Mouse (Mus musculus) cerebellum, postnatal 4 days (tissue): Measurements from ENCODE around the gene Ctdspl.

Experiments used
- DNase-seq, 2 experiments: peaks; one replicate each; pipeline ENCODE4 v3.0.0; 2022; ENCODE audit warnings: low spot score in 2 of 2, mixed read lengths in 1 of 2

Gene Ctdspl

DNA sequence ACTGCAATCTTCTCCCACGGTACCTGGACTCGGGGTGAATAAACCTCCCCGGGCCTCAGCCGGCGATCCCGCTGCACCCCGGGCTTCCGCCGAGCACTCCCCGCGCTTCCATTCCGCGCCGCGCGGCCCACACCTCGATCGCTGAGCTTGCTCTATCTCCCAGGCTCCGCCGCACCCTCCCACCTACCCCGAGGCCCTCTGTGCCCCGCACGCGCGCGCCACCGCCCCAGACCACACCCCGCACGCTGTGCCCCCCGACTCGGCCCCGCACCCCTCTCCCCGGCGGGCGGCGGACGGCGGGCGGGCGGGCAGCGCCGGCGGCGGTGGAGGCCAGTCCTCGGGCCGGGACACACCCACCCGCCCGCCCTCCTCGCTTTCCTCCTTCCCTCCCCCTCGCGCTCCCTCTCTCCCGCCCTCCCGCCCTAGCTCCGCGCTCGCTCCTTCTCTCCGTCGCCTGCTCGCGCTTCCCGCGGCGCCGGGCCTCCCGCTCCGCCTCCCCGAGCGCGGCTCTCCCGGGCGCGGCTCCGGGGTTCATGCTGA lies at the start of gene Ctdspl:
TSS of gene Ctdspl (plus strand) at position 343 of the 540 bp plus-strand sequence.
- peak in 1 of 2 experiments; percentile 47 for DNase-seq

DNA sequence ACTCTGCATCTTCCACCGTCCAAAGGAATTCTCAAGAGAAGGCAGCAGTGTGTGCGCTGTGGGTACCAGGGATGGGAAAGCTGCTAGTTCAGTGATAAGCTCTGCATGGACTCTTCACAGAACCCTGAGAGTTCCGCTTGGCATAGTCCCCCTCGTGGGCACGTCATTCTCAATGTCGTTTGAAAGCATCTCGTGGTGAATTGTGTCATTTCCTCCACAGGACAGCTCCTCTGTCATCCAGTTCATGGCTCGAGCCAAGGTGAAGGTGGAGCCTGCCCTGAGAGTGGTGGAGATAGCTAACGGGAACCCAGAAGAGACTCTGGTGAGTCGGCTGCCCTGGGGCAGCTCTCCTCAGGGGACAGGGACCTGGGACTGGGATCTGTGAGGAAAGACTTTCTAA lies 49.4 kb upstream of the Ctdspl start:
- DNase-seq = no peak

- no peak for DNase-seq
These were observed 48.8 kb upstream of the Ctdspl start for GRCm38 (mm10) chr9:118877365-118878008.

GRCm38 (mm10) chr9:118878596-118878995 lies 47.7 kb upstream of the Ctdspl start:
- no peak for DNase-seq

DNA sequence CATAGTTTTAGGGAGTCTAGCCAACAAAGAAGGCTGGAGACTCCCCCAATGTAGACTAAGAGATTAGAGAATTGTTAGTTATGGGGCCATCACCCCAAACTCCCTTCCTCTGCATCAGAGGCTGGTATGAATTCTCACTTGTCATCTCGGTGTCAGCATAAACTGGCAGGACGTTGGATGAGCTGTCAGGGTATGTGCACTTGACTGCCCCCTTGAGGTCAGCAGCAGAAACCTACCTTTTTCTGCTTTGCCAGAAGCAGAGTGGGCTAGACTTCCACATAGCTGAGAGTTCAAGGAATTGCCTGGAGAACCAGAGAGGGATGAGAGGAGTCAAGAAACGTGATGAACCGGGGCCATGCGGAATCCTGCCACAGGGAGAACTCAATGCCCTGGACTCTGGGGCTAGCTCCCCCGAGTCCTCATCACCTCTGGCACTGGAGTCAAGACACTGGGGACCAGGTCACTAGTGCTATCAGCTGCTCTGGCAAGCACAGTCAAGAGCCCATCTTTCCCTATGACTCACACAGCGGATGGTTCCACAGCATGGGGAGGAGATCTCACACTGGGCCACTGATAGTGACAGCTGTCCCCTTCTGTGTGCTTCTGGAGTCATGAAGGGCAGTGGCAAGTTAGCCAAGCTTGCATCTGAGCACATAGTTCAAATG lies 44.8 kb upstream of the Ctdspl start:
- no peak for DNase-seq

DNA sequence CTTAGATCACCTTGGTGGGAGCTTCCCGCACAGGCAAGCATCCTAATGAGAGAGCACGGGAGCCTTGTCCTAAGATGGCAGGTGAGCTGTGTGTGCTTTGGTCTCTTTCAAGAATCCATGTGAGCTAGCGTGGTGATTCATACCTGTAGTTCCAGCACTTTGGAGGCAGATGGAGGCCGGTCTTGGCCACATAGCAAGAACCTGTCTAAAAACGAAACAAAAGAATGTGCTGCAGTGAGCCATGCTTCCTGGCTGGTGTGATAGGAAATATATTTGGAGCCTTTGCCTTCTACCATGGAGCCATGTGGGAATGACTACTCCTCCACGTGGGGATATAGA lies 44.3 kb upstream of the Ctdspl start:
- no peak for DNase-seq

DNA sequence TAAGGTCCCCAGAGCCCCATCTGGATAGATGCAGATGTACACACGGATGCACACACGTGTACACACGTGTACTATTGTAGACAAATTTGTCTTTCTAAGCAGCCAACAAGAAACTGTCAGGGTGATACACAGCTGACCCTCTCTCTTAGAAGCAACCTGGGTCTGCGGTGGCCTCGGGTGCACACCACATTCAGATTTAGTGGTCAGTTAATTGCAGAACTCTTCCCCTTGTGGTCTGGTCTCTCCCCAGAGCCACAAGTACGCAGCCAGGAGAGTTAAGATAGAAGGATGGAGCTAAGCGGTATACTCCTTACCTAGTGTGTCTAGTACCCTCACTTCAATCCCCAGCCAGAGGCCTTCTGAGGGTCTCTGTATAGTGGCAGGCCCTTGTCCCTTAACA lies 43.1 kb upstream of the Ctdspl start:
- no peak for DNase-seq

- DNase-seq = no peak
These were observed 40.5 kb upstream of the Ctdspl start for GRCm38 (mm10) chr9:118885785-118886184.

GRCm38 (mm10) chr9:118887201-118887600 lies 39.1 kb upstream of the Ctdspl start:
- DNase-seq = no peak

- DNase-seq = no peak
These were observed 38.5 kb upstream of the Ctdspl start for GRCm38 (mm10) chr9:118887734-118888133.

- DNase-seq = no peak
These were observed 36.1 kb upstream of the Ctdspl start for GRCm38 (mm10) chr9:118890149-118890548.

DNA sequence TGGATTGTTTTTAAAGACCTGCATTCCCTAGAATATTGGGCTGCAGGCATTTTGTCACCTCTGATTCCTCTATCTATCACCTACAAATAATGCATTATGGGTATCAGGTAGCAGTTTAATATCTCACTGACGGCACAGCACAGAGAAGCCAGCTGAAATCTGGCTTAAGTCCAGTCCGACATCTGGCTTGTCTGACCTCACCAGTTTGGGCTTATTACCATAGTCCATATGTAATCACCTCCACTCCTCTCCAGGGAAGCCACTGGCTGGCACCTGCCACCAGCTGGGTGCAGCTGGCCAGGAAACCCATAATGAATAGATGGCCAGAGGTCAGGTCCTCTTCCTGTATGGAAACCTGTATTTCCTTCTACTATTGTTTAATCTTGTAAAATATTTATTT lies 35.6 kb upstream of the Ctdspl start:
- DNase-seq = peak in 1 of 2 experiments; percentile 11

GRCm38 (mm10) chr9:118891068-118891467 lies 35.2 kb upstream of the Ctdspl start:
- no peak for DNase-seq

DNA sequence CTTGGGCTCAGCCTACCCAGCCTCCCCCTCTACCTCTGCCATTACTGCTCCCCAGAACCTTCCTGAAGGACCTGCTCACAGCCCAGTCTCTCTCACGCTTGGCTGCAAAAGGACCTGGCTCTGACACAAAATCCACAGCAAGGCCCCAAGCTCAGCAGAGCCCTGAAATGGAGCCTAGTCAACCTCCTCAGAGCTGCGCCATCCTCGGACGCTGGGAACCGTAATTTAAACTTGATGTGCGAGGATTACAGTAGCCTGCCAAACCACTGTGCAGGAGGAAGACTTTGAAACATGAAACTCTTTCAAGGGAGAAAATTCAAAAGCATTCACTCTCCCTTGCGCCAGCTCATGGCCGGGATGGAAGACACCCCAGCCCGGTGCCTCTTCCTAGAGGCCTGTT lies 34.7 kb upstream of the Ctdspl start:
- no peak for DNase-seq

- no peak for DNase-seq
These were observed 31.2 kb upstream of the Ctdspl start for GRCm38 (mm10) chr9:118895101-118895500.

DNA sequence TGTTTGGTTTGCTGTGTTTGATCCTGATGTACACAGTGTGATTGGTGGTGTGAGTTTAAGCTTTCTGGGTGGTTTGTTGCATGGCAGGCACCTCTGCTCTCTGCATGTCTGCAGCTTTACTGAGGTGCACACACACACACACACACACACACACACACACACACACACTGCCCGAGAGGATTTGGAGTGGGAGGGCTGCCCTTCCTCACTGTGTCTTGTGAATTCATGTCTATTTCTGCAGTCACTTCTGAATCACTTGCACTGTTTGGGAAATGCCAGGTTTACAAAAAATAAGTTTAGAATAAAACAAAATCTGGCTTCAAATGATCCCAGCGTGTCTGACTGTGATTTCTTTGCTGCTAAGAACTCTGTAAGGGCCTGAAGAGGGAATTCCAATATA lies 25.6 kb upstream of the Ctdspl start:
- no peak for DNase-seq

DNA sequence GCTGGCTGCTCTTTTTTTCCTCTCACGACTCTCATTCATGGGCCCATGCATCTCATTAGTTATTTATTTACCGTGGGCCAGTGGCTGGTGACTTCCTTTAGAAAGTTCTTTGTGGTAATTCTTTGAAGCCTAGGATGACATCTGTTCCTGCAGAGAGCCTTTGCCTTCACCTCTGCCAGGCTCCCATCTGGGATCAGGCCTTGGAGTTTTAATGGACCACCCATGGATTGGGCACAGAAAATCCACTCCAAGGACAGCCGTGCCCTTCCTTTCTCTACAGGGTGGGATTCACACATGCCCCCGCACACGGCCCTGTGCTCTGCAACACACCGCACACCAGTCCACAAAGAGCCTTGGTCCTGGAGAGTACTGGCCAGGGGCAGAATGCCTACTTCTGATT lies 24.3 kb upstream of the Ctdspl start:
- DNase-seq = peak in 1 of 2 experiments; percentile 18

- peak; percentile 71 to 84 for DNase-seq
These were observed 18.2 kb upstream of the Ctdspl start for GRCm38 (mm10) chr9:118907934-118908620.

DNA sequence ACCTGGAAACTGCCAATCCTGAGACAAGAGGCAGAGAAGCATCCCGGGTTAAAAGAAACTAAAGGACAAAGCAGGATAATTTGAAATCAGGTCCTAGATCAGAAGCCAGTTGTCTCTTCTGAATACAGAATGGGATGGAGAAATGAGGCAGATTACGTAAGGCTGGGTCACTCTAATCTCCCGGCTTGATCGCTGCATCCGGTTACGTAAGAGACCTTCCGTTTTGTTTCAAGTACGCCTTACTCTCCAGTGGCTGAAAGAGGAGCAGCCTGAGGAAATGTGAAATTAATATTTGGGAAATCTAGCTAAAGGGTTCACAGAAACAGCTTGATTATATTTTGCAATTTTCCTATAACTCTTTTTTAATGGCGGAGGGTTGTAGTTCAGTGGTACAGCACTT lies 13.2 kb upstream of the Ctdspl start:
- DNase-seq = no peak

DNA sequence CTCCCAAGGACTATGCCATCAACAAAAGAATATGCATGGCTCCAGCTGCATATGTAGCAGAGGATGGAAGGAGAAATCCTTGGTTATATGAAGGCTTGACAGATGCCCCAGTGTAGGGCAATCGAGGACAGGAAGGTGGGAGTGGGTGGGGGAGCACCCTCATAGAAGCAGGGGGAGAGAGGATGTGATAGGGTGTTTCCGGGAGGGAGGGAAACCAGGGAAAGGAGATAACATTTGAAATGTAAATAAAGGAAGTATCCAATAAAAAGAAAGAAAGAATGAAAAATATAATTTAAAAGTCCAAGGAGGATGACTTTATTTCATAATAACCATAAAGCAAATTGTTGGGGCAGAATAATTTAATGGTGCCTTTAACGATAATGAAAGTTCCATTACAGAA lies 12.6 kb upstream of the Ctdspl start:
- DNase-seq = no peak

DNA sequence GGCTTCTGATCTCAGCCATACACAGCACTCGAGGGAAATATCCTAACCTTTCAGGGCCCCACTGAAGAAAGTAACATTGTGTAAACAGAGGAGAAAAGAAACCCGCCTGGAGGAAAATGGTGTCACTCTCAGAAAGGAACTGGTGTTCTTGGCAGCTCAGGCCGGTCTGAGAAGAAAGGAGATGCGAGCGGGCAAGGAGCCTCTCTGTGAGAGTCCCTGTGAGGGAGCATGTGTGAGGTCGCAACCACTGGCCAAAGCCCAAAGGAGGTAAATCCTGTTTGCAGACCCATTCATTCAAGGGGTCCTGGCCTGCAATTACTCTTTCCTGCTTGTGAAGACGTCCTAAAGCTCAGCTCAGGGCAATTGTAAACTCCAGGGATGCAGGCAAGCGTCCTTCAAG lies 11.7 kb upstream of the Ctdspl start:
- DNase-seq = no peak

- peak in 1 of 2 experiments; percentile 44 for DNase-seq
These were observed 11.0 kb upstream of the Ctdspl start for GRCm38 (mm10) chr9:118915290-118915689.

GRCm38 (mm10) chr9:118919672-118920186 lies 6.5 kb upstream of the Ctdspl start:
- DNase-seq = peak in 1 of 2 experiments; percentile 76
